Mouse (Mus musculus): ENCODE measurements at regions not wholly inside any gene's neighbourhood (a gene's known extent, or its start where the extent isn't known, plus 50 kb on each side); places are given as distances from the start of the nearest gene placed in this dataset.
A peak's percentile ranks its signal among the peaks of the same experiment; 100 is the strongest.

DNA sequence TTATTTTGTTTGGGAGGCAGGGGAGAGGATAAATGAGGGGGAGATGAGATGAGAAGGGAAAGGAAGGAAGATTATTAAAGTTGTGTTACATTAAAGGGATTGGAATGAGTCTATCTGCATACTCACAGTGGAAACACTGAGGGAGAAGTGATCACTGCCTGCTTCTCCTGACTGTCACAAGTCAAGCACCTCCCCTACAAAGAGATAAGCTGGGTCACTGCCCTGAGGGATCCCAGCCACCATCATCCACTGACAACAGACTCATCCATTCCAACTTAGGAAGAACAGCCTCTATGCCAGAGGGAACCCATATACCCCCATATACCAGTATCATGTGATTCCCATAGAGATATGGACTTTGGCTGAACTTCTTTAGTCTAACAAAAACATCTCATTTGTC, 322.3 kb downstream of the Ccser2 start:
- H3K9ac ChIP-seq (replicated peaks; ENCODE audit: low read length): no peak overlapping the region
- H3K27ac ChIP-seq (ENCODE audit: low read length): no peak overlapping the region
- ATAC-seq (ENCODE audit: low FRiP score, low TSS enrichment): no peak
- H3K4me1 ChIP-seq (ENCODE audit: insufficient read depth, low read length): no peaks in the 10 kb centered on the region
- H3K27me3 ChIP-seq (ENCODE audit: insufficient read depth, low read length): no peaks in the 10 kb centered on the region
- H3K36me3 ChIP-seq (ENCODE audit: insufficient read depth, low read length): no peaks in the 10 kb centered on the region
- H3K4me3 ChIP-seq (ENCODE audit: low read length): no peak overlapping the region
- H3K4me2 ChIP-seq (replicated peaks; ENCODE audit: low read depth, low read length): no peak overlapping the region
- no peaks in the 10 kb centered on the region for H3K9me3 ChIP-seq (ENCODE audit: low read length)

DNA sequence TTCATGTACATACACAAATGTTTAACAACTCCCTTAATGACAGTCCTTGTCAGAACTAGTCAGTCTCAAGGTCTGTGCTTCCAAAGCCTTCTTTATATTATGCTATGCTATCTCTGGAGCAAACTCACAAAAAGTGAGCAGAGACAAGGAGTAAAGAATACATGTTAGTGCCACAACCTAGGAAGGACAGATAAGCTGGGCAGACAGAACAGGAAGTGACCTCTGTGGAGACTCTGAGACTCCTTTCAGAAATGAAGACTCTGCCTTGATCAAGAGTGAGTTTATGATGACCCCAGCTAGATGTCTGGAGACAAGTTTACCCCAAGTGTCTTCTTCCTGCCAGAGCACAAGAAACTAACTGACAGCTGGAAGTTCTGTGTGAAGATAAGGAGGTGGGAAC, 343.8 kb downstream of the Ccser2 start:
- no peak overlapping the region for H3K4me2 ChIP-seq (replicated peaks; ENCODE audit: low read depth, low read length)
- no peaks in the 10 kb centered on the region for H3K27me3 ChIP-seq (ENCODE audit: insufficient read depth, low read length)
- ATAC-seq (ENCODE audit: low FRiP score, low TSS enrichment): no peak
- H3K4me3 ChIP-seq (ENCODE audit: low read length): no peak overlapping the region
- H3K4me1 ChIP-seq (ENCODE audit: insufficient read depth, low read length): no peaks in the 10 kb centered on the region
- H3K9me3 ChIP-seq (ENCODE audit: low read length): no peaks in the 10 kb centered on the region
- H3K27ac ChIP-seq (ENCODE audit: low read length): no peak overlapping the region
- no peak overlapping the region for H3K9ac ChIP-seq (replicated peaks; ENCODE audit: low read length)
- no peaks in the 10 kb centered on the region for H3K36me3 ChIP-seq (ENCODE audit: insufficient read depth, low read length)

- Histone ChIP-seq H3K4me2 (replicated peaks; ENCODE audit: low read depth, low read length) (no peak overlapping the region), H3K9me3 (ENCODE audit: low read length) (no peaks in the 10 kb centered on the region), H3K4me1 (ENCODE audit: insufficient read depth, low read length) (no peaks in the 10 kb centered on the region), H3K4me3 (ENCODE audit: low read length) (no peak overlapping the region), H3K27me3 (ENCODE audit: insufficient read depth, low read length) (no peaks in the 10 kb centered on the region), H3K9ac (replicated peaks; ENCODE audit: low read length) (no peak overlapping the region), H3K36me3 (ENCODE audit: insufficient read depth, low read length) (no peaks in the 10 kb centered on the region), H3K27ac (ENCODE audit: low read length) (no peak overlapping the region)
- ATAC-seq (ENCODE audit: low FRiP score, low TSS enrichment): no peak
- 79% methylated on average over 1 of the region's 1 CpGs for WGBS
Measured at GRCm38 (mm10) chr14:36624134-36624533, 344.4 kb downstream of the Ccser2 start.

GRCm38 (mm10) chr14:36623036-36623435, 345.5 kb downstream of the Ccser2 start:
- H3K4me2 ChIP-seq (replicated peaks; ENCODE audit: low read depth, low read length): no peak overlapping the region
- 79% methylated on average over 1 of the region's 1 CpGs for WGBS
- no peaks in the 10 kb centered on the region for H3K4me1 ChIP-seq (ENCODE audit: insufficient read depth, low read length)
- H3K27me3 ChIP-seq (ENCODE audit: insufficient read depth, low read length): no peaks in the 10 kb centered on the region
- H3K4me3 ChIP-seq (ENCODE audit: low read length): no peak overlapping the region
- H3K36me3 ChIP-seq (ENCODE audit: insufficient read depth, low read length): no peaks in the 10 kb centered on the region
- H3K27ac ChIP-seq (ENCODE audit: low read length): no peak overlapping the region
- H3K9me3 ChIP-seq (ENCODE audit: low read length): no peaks in the 10 kb centered on the region
- no peak overlapping the region for H3K9ac ChIP-seq (replicated peaks; ENCODE audit: low read length)
- no peak for ATAC-seq (ENCODE audit: low FRiP score, low TSS enrichment)

DNA sequence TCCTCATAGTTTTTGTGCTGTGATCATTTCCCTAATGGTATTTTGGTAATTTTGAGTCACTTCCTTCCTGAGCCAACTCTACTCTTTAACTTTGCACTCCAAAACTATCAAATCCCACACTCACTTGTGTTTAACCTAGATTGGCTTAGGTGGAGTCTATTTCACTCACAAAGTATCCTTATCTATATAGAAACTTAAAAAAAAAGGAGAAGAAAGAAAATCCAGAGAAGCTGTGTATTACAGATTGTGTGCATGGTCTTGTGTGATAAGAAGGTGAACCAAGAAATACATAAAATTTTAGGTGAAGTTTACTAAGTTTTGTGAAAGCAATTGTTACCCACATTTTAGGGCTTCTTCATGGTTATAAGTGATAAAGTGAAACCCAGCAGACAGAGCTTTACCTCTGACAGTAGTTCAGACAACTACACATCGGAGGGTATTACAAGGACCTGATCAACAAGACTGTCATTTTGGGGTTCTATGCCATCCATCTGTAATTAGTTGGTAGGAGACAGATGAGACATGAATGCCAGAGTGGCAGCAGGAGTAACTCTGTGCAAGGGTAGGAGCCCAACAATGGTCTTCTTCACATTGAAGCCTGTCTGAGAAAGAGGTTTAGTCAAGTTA, 350.0 kb downstream of the Ccser2 start:
- Histone ChIP-seq H3K4me2 (replicated peaks; ENCODE audit: low read depth, low read length) (no peak overlapping the region), H3K27me3 (ENCODE audit: insufficient read depth, low read length) (no peaks in the 10 kb centered on the region), H3K4me3 (ENCODE audit: low read length) (no peak overlapping the region), H3K27ac (ENCODE audit: low read length) (no peak overlapping the region), H3K9me3 (ENCODE audit: low read length) (no peaks in the 10 kb centered on the region), H3K4me1 (ENCODE audit: insufficient read depth, low read length) (no peaks in the 10 kb centered on the region), H3K36me3 (ENCODE audit: insufficient read depth, low read length) (no peaks in the 10 kb centered on the region), H3K9ac (replicated peaks; ENCODE audit: low read length) (no peak overlapping the region)
- 95% methylated on average over 1 of the region's 1 CpGs for WGBS
- no peak for ATAC-seq (ENCODE audit: low FRiP score, low TSS enrichment)

GRCm38 (mm10) chr14:36617987-36618386, 350.6 kb downstream of the Ccser2 start:
- Histone ChIP-seq H3K4me1 (ENCODE audit: insufficient read depth, low read length) (no peaks in the 10 kb centered on the region), H3K27ac (ENCODE audit: low read length) (no peak overlapping the region), H3K4me2 (replicated peaks; ENCODE audit: low read depth, low read length) (no peak overlapping the region), H3K9me3 (ENCODE audit: low read length) (no peaks in the 10 kb centered on the region), H3K9ac (replicated peaks; ENCODE audit: low read length) (no peak overlapping the region), H3K36me3 (ENCODE audit: insufficient read depth, low read length) (no peaks in the 10 kb centered on the region), H3K4me3 (ENCODE audit: low read length) (no peak overlapping the region), H3K27me3 (ENCODE audit: insufficient read depth, low read length) (no peaks in the 10 kb centered on the region)
- 73% methylated on average over 5 of the region's 5 CpGs for WGBS
- no peak for ATAC-seq (ENCODE audit: low FRiP score, low TSS enrichment)

DNA sequence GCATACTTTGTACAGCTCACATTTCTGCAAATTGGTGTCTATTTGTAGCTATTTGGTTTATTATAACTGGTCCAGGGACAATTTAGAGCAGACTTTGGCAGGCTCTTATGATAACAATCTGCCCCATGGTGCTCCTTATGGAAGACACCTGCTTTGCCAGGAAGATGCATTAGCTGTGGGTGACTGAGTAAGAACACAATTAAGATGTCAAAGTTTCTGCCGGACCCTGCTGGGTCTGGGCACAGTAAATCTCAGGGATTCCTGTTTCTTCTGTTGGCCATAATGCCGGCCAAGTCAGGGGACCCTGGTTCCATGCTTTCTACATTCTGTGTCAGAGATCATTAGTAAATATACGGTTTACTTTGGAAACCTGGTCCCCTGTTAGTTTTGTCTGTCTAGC, 353.7 kb downstream of the Ccser2 start:
- Histone ChIP-seq H3K27me3 (ENCODE audit: insufficient read depth, low read length) (no peaks in the 10 kb centered on the region), H3K9me3 (ENCODE audit: low read length) (no peaks in the 10 kb centered on the region), H3K36me3 (ENCODE audit: insufficient read depth, low read length) (no peaks in the 10 kb centered on the region), H3K4me2 (replicated peaks; ENCODE audit: low read depth, low read length) (no peak overlapping the region), H3K9ac (replicated peaks; ENCODE audit: low read length) (no peak overlapping the region), H3K4me3 (ENCODE audit: low read length) (no peak overlapping the region), H3K27ac (ENCODE audit: low read length) (no peak overlapping the region), H3K4me1 (ENCODE audit: insufficient read depth, low read length) (no peaks in the 10 kb centered on the region)
- 56% methylated on average over 3 of the region's 3 CpGs for WGBS
- ATAC-seq (ENCODE audit: low FRiP score, low TSS enrichment): no peak

DNA sequence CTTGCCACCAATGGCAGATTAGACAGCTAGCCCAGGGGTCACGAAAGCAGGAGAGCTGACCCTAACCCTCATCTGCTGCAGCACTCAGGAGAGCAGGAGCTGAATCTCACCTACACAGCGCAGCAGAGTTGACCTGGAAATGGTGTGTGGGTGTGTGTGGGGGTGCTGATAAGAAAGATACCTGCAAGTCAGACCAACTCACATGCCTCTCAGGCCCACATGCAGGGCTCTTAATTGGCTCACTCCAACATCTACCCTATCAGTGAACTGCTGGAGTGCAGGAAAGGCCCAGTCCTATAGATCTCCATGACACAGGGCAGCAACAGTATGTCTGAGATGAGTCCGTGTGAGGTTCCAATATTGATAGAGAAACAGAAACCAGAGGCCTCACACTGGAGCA, 355.7 kb downstream of the Ccser2 start:
- no peaks in the 10 kb centered on the region for H3K36me3 ChIP-seq (ENCODE audit: insufficient read depth, low read length)
- H3K4me3 ChIP-seq (ENCODE audit: low read length): no peak overlapping the region
- no peaks in the 10 kb centered on the region for H3K27me3 ChIP-seq (ENCODE audit: insufficient read depth, low read length)
- H3K27ac ChIP-seq (ENCODE audit: low read length): no peak overlapping the region
- no peak for ATAC-seq (ENCODE audit: low FRiP score, low TSS enrichment)
- H3K9me3 ChIP-seq (ENCODE audit: low read length): no peaks in the 10 kb centered on the region
- H3K4me1 ChIP-seq (ENCODE audit: insufficient read depth, low read length): no peaks in the 10 kb centered on the region
- WGBS: 77% methylated on average over 3 of the region's 3 CpGs
- H3K4me2 ChIP-seq (replicated peaks; ENCODE audit: low read depth, low read length): no peak overlapping the region
- no peak overlapping the region for H3K9ac ChIP-seq (replicated peaks; ENCODE audit: low read length)

DNA sequence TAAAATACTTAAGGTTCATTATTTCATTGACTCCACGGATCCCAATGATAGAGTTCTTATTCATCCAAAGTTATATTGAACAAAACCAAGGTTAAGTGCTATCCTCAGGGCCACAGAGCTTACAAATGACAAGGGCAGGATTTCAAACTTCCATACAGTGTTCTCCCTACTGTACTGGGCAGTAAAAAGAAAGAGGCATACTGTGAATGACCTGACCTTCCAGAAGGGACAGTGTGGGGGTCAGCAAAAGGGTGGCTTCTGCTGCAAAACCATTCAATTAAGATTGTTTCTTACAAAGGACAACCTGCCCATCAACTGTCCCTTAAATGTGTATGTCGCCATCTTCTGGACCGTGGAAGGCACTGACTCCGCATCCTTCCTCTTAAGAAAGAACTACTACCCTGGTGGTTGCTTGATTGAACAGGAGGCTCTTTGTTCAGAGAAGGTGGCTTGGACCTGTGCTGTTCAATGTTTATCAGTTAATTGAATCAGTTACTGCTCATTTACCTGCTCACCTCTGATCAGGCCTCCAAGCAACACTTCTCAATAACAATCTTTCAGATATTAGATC, 384.4 kb downstream of the Ccser2 start:
- Histone ChIP-seq H3K36me3 (ENCODE audit: insufficient read depth, low read length) (no peaks in the 10 kb centered on the region), H3K4me3 (ENCODE audit: low read length) (no peak overlapping the region), H3K9ac (replicated peaks; ENCODE audit: low read length) (no peak overlapping the region), H3K27ac (ENCODE audit: low read length) (no peak overlapping the region), H3K9me3 (ENCODE audit: low read length) (no peaks in the 10 kb centered on the region), H3K27me3 (ENCODE audit: insufficient read depth, low read length) (no peaks in the 10 kb centered on the region), H3K4me1 (ENCODE audit: insufficient read depth, low read length) (no peaks in the 10 kb centered on the region), H3K4me2 (replicated peaks; ENCODE audit: low read depth, low read length) (no peak overlapping the region)
- 0 out of 2 replicates have a peak, but pooled peaks have one; percentile 42 for ATAC-seq (ENCODE audit: low FRiP score, low TSS enrichment)
- WGBS: 46% methylated on average over 4 of the region's 4 CpGs

- no peak overlapping the region for H3K27ac ChIP-seq (ENCODE audit: low read length)
- H3K4me3 ChIP-seq (ENCODE audit: low read length): no peak overlapping the region
- no peaks in the 10 kb centered on the region for H3K4me1 ChIP-seq (ENCODE audit: insufficient read depth, low read length)
- no peaks in the 10 kb centered on the region for H3K9me3 ChIP-seq (ENCODE audit: low read length)
- no peaks in the 10 kb centered on the region for H3K36me3 ChIP-seq (ENCODE audit: insufficient read depth, low read length)
- no peak for ATAC-seq (ENCODE audit: low FRiP score, low TSS enrichment)
- H3K27me3 ChIP-seq (ENCODE audit: insufficient read depth, low read length): no peaks in the 10 kb centered on the region
- no peak overlapping the region for H3K4me2 ChIP-seq (replicated peaks; ENCODE audit: low read depth, low read length)
- no peak overlapping the region for H3K9ac ChIP-seq (replicated peaks; ENCODE audit: low read length)
- 65% methylated on average over 3 of the region's 3 CpGs for WGBS
Measured at GRCm38 (mm10) chr14:36583338-36584064, 385.1 kb downstream of the Ccser2 start.
